Mouse (Mus musculus): ENCODE measurements around the gene Olfr974.
"Not testable (repeated sequence)": the region's sequence is repeated elsewhere in the genome, so short reads cannot be mapped to it uniquely, and the experiment has no call there.

The Olfr974 gene

GRCm38 (mm10) chr9:39937201-39937600 is at the start of gene Olfr974:
Olfr974 (plus strand) TSS chr9:39937501.
- DNase-seq (ENCODE audit: low read depth, low spot score), result no peak

GRCm38 (mm10) chr9:39905106-39905505 is 32.2 kb upstream of the Olfr974 start:
- no peak for DNase-seq (ENCODE audit: low read depth, low spot score)

GRCm38 (mm10) chr9:39907036-39907435 is 30.3 kb upstream of the Olfr974 start, which contains the start of gene Olfr229:
Olfr229 (plus strand) TSS chr9:39907336.
- no peak for DNase-seq (ENCODE audit: low read depth, low spot score)

- DNase-seq (ENCODE audit: low read depth, low spot score), result no peak
Measured at GRCm38 (mm10) chr9:39909939-39910338, 27.4 kb upstream of the Olfr974 start.

- DNase-seq (ENCODE audit: low read depth, low spot score), result not testable (repeated sequence)
Measured at GRCm38 (mm10) chr9:39927975-39928836, 9.1 kb upstream of the Olfr974 start.

GRCm38 (mm10) chr9:39928837-39929236 is 8.5 kb upstream of the Olfr974 start:
- DNase-seq (ENCODE audit: low read depth, low spot score), result not testable (repeated sequence)

- DNase-seq (ENCODE audit: low read depth, low spot score), result no peak
Measured at GRCm38 (mm10) chr9:39951946-39952345, 14.6 kb downstream of the Olfr974 start, which contains the start of gene Olfr975. Olfr975 (minus strand) TSS chr9:39952046.

GRCm38 (mm10) chr9:39961033-39961432 is 23.7 kb downstream of the Olfr974 start, which contains the start of gene Olfr976:
Olfr976 (minus strand) TSS chr9:39961133.
- DNase-seq (ENCODE audit: low read depth, low spot score), result not testable (repeated sequence)

GRCm38 (mm10) chr9:39976581-39977145 is 39.4 kb downstream of the Olfr974 start:
- not testable (repeated sequence) for DNase-seq (ENCODE audit: low read depth, low spot score)

GRCm38 (mm10) chr9:39991813-39992212 is 54.5 kb downstream of the Olfr974 start, which contains the start of gene Olfr978:
Olfr978 (plus strand) TSS chr9:39992113.
- DNase-seq (ENCODE audit: low read depth, low spot score), result no peak

Data from c-Kit-negative CD71-positive TER-119-positive erythroid progenitor cells, embryonic 14.5 days (primary cell).